Mouse (Mus musculus) inflammation-experienced regulatory T-cells, adult 6 months (primary cell): Measurements from ENCODE around the gene Gatad2b. TPM values are rescaled to one million over a fixed set of nuclear protein-coding genes. Genes with fewer than 3 reads are reported as not detected.
"Not testable (repeated sequence)": the region's sequence is repeated elsewhere in the genome, so short reads cannot be mapped to it uniquely, and the experiment has no call there.

Experiments
- ATAC-seq: one replicate; pipeline ENCODE4 v1.8.0; 2017
- polyA plus RNA-seq, 3 experiments: library from polyadenylated mRNA; unstranded; fragments of 100-300 nt; shearing (Covaris generic); gene quantifications; one replicate each; pipeline ENCODE4 v1.2.1; 2017

Gatad2b gene
- 10 to 100 TPM; 14.9 to 34.0 (median 28.3) TPM for polyA plus RNA-seq

DNA sequence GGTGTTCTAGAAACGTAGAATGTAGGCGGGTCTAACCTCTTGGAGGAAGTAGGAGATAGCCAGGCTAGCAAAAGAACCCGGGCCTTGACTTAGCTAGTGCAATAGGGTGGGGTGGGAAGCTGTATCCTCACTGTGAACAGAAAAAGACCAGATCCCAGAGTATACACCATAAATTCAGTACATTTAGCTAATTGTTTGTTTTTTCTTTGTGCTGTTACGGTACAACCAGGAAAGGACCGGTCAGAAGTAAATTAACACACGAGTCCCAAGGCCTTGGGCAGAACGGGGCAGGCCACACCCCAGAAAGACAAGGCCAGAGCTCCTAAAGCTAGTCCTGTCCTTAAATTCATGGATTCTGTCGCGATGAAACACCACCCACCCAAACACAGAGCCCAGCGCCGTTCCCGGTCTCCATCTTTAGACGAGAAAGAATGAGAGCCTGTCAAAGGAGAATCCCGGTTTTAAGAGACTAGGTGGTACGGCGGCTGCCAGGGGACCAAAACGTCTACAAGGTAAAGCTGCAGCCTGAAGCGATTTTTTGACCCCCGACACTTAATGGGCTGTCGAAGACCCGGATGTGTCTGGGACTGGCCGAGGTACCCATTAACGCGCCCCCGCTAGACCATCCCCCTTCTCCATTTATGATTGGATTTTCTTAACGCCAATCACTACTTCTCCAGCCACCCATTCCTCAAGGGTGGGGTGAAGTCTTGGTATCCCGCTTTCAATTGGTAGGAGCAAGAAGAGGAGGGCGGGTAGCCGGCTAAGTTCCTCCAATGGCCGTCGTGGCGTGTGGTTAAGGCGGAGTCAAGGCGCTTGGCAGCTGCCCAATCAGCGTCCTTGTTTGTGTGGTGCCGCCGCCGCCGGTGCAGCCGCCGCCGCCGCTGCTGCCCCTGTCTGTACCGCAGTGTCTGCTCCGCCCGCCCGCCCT is at the start of gene Gatad2b:
TSS of gene Gatad2b (plus strand) at position 834 of the 931 bp plus-strand sequence.
- ATAC-seq, result peak; percentile 99

DNA sequence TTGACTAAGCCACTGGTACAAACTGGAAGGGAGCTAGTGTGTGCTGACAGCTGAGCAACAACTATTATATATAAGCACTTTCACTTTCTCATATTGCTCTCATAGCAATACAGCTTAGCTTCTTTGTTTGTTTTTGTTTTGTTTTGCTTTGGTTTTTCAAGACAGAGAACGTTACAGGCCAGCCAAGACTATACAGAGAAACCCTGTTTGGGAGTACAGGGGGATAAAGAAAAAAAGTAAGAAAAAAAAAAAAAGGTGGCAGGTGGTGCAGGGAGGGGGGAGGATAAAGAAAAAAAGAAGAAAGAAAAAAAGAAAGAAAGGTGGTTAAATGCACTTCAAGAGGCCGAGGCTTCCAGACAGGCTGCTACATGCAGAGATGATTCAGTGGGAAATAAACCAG is 47.6 kb upstream of the Gatad2b start:
- ATAC-seq, result peak; percentile 43

- ATAC-seq, result peak; percentile 24
Observed at GRCm38 (mm10) chr3:90247630-90247959, 45.4 kb upstream of the Gatad2b start.

DNA sequence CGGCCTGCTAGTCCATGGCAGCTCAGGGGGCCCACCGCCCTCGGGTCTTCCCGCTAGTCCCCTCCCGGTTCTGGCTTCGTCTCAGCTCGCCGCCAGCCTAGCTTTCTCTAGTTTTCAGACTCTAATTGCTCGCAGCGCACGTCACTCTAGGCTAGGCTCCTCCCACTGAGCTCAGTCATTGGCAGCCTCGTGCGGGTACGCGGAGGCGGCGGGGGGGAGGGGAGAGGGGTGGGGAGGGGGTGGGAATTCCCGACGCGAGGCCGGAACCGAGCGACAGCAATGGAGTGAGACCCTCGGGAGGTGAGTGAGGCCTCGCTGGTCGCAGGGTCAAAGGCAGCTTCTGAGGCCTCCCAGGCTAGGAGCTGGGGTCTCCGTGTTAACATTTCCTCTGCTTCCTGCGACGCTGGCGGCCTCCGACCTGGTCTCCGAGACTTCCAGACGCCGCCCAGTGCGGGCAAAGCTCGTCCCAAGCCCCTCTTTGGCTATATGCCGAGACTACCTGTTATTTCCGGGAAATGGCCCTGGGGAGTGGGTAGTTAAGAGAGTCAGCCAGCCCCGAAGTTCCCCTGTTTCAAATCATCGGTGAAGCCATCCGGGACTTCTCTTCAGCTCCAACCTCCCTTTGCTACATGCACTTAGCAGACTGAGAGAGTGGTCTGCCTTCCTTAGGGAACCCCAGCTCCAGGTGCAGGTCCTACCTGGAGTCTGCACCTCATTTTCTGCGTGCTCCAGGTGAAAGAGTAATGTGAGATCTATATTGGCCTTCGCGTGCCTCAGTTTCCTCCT is 44.8 kb upstream of the Gatad2b start, which contains the start of gene Slc39a1:
TSS of gene Slc39a1 (plus strand) at position 213 of the 786 bp plus-strand sequence.
- peak; percentile 97 for ATAC-seq

GRCm38 (mm10) chr3:90248746-90249100 is 44.3 kb upstream of the Gatad2b start:
- ATAC-seq, result no peak

DNA sequence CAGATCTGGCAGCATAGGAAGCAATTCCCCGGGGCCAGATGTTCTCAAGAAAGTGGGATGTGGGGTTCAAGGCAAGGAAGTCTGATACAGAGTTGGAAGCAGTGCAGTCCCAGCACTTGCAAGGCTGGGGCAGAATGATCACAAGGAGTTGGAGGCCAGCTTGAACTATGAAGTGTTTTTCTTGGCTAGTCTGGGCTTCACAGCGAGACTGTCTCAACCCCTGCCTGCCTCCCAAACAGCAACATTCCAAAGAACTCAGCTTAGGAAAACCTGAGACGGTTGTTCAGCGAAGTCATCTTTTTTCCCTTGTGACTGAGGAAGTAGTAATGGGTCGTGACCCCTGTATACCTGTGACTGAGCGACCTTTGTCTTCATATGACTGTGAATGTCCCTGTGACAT is 42.2 kb upstream of the Gatad2b start:
- no peak for ATAC-seq

GRCm38 (mm10) chr3:90251731-90252226 is 41.2 kb upstream of the Gatad2b start:
- ATAC-seq, result not testable (repeated sequence)

GRCm38 (mm10) chr3:90252659-90253058 is 40.3 kb upstream of the Gatad2b start:
- not testable (repeated sequence) for ATAC-seq

DNA sequence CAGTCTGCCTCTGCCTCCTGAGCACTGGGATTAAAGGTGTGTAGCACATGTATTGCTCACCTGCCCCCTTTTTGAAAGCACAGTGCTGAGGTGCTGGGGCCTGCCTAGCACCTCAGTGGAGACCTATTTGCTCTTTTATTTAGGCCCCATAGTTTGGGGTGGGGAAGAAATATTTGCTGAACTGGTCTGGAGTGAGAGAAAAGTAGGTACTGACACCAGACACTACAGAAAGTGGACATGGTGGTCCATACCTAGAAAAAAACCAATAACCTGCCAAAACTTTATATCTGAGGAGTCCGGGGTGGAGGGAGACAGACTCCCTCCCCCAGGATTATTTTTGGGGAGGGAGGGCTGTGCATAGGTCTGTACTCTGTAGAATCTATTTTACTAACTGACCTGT is 39.8 kb upstream of the Gatad2b start:
- ATAC-seq, result not testable (repeated sequence)

- peak; percentile 99 for ATAC-seq
Observed at GRCm38 (mm10) chr3:90253653-90254418, 39.1 kb upstream of the Gatad2b start, which contains the start of gene Crtc2. Gene Crtc2, plus strand, starts transcription at chr3:90254163.

- peak; percentile 21 for ATAC-seq
Observed at GRCm38 (mm10) chr3:90254419-90255193, 38.4 kb upstream of the Gatad2b start.

- no peak for ATAC-seq
Observed at GRCm38 (mm10) chr3:90255194-90255565, 37.8 kb upstream of the Gatad2b start.

DNA sequence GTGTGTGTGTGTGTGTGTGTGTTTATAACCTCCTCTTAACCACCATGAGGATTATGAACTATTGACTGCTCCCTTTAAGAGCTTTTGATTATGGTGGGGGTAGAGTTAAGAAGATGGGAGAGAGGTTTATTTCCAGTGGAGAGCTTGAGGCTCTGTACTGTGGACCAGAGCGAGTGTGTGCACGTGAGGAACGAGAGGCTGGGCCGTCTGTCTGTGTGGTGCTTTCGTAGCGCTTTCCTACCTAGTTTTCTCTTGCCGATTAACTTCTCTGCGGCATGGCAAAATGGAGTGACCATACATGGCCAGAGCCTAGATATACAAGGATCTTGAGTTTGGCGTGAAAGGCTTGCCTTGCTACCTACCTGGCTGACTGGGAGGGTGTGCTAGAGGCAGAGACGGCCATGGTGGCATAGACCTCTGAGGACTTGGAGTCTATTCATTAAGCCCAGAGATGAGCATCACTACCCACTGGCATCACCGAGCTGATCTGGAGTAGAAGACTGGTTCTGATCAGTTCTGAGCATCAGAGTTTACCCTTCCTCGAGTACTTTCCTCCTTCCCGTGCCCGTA is 37.1 kb upstream of the Gatad2b start:
- no peak for ATAC-seq

DNA sequence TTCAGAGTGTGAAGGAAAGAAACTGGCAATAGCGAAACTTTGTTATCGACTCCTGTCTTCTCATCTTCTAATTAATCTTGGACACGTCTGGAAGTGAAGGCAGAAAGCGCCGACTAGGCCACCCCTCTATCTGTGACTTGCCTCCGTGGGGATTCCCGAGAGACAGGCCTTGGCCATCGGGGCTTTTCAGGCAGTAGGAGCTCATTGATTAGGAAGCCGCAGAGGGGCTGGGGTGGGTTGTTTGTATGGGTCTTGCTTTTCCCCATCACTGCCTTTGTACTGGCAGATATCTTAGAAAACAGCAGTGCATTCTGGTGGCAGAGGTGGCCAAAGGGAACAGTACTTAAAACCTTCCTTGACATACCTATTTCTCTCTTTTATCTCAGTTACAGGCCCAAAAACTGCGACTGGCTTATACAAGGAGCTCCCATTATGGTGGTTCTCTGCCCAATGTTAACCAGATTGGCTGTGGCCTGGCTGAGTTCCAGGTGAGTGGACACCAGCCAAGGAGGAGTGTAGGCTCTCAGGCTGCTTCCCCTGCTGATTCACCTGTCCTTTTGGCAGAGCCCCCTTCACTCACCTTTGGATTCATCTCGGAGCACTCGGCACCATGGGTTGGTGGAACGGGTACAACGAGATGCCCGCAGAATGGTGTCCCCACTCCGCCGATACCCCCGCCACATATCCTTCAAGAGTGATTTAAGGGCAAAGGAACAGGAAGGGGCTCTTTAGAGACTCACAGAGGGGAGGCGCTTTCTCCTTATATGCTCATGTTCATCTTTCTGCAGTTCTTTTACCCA is 36.0 kb upstream of the Gatad2b start:
- no peak for ATAC-seq

DNA sequence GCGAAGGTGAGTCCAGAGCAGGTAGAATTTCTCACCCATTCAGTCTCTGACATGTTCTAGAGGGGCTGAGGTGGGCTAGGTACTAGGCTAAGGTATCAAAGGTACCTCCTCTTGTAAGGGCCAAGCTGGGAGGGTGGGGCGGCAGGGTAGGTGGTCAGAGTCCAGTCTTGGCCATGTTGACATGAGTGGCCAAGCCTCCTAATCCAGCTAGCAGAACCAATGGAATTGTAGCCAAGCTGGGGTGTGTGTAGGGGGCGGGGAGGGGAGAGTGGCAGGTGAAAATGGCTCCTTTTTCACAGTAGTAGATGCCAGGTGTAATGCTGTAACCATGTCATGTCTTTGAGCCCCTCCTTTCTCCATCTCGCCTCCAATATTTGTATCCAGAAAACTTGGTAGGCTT is 34.5 kb upstream of the Gatad2b start:
- no peak for ATAC-seq

GRCm38 (mm10) chr3:90263121-90263771 is 29.7 kb upstream of the Gatad2b start:
- ATAC-seq, result no peak

- no peak for ATAC-seq
Observed at GRCm38 (mm10) chr3:90264687-90265033, 28.3 kb upstream of the Gatad2b start.

- peak; percentile 90 for ATAC-seq
Observed at GRCm38 (mm10) chr3:90265034-90265931, 27.7 kb upstream of the Gatad2b start, which contains the start of gene Dennd4b. Gene Dennd4b, plus strand, starts transcription at chr3:90265185.
